Mouse (Mus musculus): ENCODE measurements around the gene Fndc9. TPM values are rescaled to one million over a fixed set of nuclear protein-coding genes. Genes with fewer than 3 reads are reported as not detected.

Fndc9 gene
- polyA plus RNA-seq, 1 experiment from 2014 or later: 0.35 TPM

DNA sequence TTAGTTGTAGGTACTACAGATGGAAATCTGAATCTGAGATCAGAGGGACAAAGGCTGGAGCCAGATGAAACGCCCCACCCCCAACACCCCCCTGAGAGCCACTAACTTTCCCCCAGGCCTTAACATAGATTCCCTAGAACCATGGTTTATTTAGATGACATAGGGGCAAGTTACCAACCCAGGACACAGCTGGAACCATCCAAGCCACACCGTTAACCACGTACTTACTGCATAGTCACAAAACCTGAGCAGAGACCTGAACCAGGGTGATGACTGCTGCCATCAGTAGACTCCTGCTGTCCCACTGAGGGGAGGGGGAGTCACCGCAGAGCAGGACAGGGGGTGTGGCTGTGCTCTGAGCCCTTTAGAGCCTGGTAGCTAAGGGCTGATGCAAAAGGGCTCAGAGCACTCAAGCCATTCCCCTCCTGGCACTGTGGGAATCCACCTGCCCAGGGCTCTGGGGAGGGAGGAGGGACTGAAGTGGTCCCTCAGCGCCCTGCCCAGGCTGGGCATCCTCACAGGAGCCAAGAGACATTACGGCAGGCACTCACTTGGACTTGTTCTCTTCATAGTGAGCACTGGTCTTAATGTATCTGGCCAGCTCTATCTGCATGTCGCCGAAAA is 36.8 kb downstream of the Fndc9 start:
- H3K27me3 ChIP-seq (ENCODE audit: control insufficient read depth, insufficient read depth, low read length): no peaks in the 10 kb centered on the region
- ATAC-seq (ENCODE audit: insufficient number of reproducible peaks, insufficient read depth, low FRiP score, low read depth): no peak
- no peak overlapping the region for H3K9ac ChIP-seq (replicated peaks; ENCODE audit: low read depth, low read length)
- 78% methylated on average over 8 of the region's 8 CpGs for WGBS
- H3K9me3 ChIP-seq (ENCODE audit: control insufficient read depth, low read depth, low read length): no peaks in the 10 kb centered on the region
- H3K4me1 ChIP-seq (ENCODE audit: control insufficient read depth, insufficient read depth, low read length): no peaks in the 10 kb centered on the region
- no peaks in the 10 kb centered on the region for H3K36me3 ChIP-seq (ENCODE audit: control insufficient read depth, insufficient read depth, low read length)
- H3K4me3 ChIP-seq (ENCODE audit: low read depth, low read length): no peak overlapping the region
- no peak overlapping the region for H3K4me2 ChIP-seq (replicated peaks; ENCODE audit: low read depth, low read length)
- no peak overlapping the region for H3K27ac ChIP-seq (ENCODE audit: low read length)

DNA sequence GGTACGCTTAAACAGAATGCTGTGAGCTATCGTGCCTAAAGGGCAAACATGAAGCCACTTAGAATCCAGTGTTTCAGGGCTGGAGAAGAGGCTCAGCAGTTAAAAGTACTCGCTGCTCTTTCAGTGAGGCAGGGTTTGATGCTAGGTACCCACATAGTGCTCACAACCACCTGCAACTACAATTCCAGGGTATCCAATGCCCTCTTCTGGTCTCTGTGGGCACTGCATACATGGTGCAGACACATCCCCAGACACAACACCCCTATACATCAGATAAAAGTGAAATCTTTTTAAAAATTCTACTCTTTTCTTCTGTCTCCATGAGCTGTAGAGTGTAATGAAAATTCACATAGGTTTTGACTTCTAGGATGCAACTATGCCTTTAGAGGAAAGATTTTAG is 38.6 kb downstream of the Fndc9 start:
- 98% methylated on average over 3 of the region's 3 CpGs for WGBS
- Histone ChIP-seq H3K4me3 (ENCODE audit: low read depth, low read length) (no peak overlapping the region), H3K36me3 (ENCODE audit: control insufficient read depth, insufficient read depth, low read length) (no peaks in the 10 kb centered on the region), H3K9ac (replicated peaks; ENCODE audit: low read depth, low read length) (no peak overlapping the region), H3K4me2 (replicated peaks; ENCODE audit: low read depth, low read length) (no peak overlapping the region), H3K4me1 (ENCODE audit: control insufficient read depth, insufficient read depth, low read length) (no peaks in the 10 kb centered on the region), H3K9me3 (ENCODE audit: control insufficient read depth, low read depth, low read length) (no peaks in the 10 kb centered on the region), H3K27me3 (ENCODE audit: control insufficient read depth, insufficient read depth, low read length) (no peaks in the 10 kb centered on the region), H3K27ac (ENCODE audit: low read length) (no peak overlapping the region)
- ATAC-seq (ENCODE audit: insufficient number of reproducible peaks, insufficient read depth, low FRiP score, low read depth): no peak

GRCm38 (mm10) chr11:46275302-46275701 is 40.0 kb downstream of the Fndc9 start:
- WGBS: 8% methylated on average over 6 of the region's 6 CpGs
- no peak overlapping the region for H3K27ac ChIP-seq (ENCODE audit: low read length)
- peak; percentile 82; the same call in 1 of the 2 replicates for ATAC-seq (ENCODE audit: insufficient number of reproducible peaks, insufficient read depth, low FRiP score, low read depth)
- H3K4me1 ChIP-seq (ENCODE audit: control insufficient read depth, insufficient read depth, low read length): no peaks in the 10 kb centered on the region
- H3K9me3 ChIP-seq (ENCODE audit: control insufficient read depth, low read depth, low read length): no peaks in the 10 kb centered on the region
- no peak overlapping the region for H3K9ac ChIP-seq (replicated peaks; ENCODE audit: low read depth, low read length)
- H3K4me2 ChIP-seq (replicated peaks; ENCODE audit: low read depth, low read length): no peak overlapping the region
- no peaks in the 10 kb centered on the region for H3K27me3 ChIP-seq (ENCODE audit: control insufficient read depth, insufficient read depth, low read length)
- no peak overlapping the region for H3K4me3 ChIP-seq (ENCODE audit: low read depth, low read length)
- no peaks in the 10 kb centered on the region for H3K36me3 ChIP-seq (ENCODE audit: control insufficient read depth, insufficient read depth, low read length)

GRCm38 (mm10) chr11:46276168-46276567 is 40.8 kb downstream of the Fndc9 start:
- Histone ChIP-seq H3K9ac (replicated peaks; ENCODE audit: low read depth, low read length) (no peak overlapping the region), H3K27me3 (ENCODE audit: control insufficient read depth, insufficient read depth, low read length) (no peaks in the 10 kb centered on the region), H3K36me3 (ENCODE audit: control insufficient read depth, insufficient read depth, low read length) (no peaks in the 10 kb centered on the region), H3K4me2 (replicated peaks; ENCODE audit: low read depth, low read length) (no peak overlapping the region), H3K27ac (ENCODE audit: low read length) (no peak overlapping the region), H3K4me1 (ENCODE audit: control insufficient read depth, insufficient read depth, low read length) (no peaks in the 10 kb centered on the region), H3K9me3 (ENCODE audit: control insufficient read depth, low read depth, low read length) (no peaks in the 10 kb centered on the region), H3K4me3 (ENCODE audit: low read depth, low read length) (no peak overlapping the region)
- no peak for ATAC-seq (ENCODE audit: insufficient number of reproducible peaks, insufficient read depth, low FRiP score, low read depth)
- 89% methylated on average over 8 of the region's 8 CpGs for WGBS

- WGBS: 50% methylated on average over 5 of the region's 5 CpGs
- no peak overlapping the region for H3K4me3 ChIP-seq (ENCODE audit: low read depth, low read length)
- no peak for ATAC-seq (ENCODE audit: insufficient number of reproducible peaks, insufficient read depth, low FRiP score, low read depth)
Measured at GRCm38 (mm10) chr11:46276778-46277177, 41.4 kb downstream of the Fndc9 start.

GRCm38 (mm10) chr11:46278140-46278539 is 42.8 kb downstream of the Fndc9 start:
- Histone ChIP-seq H3K4me2 (replicated peaks; ENCODE audit: low read depth, low read length) (no peak overlapping the region), H3K4me3 (ENCODE audit: low read depth, low read length) (no peak overlapping the region), H3K36me3 (ENCODE audit: control insufficient read depth, insufficient read depth, low read length) (no peaks in the 10 kb centered on the region), H3K9me3 (ENCODE audit: control insufficient read depth, low read depth, low read length) (no peaks in the 10 kb centered on the region), H3K4me1 (ENCODE audit: control insufficient read depth, insufficient read depth, low read length) (no peaks in the 10 kb centered on the region), H3K27ac (ENCODE audit: low read length) (no peak overlapping the region), H3K9ac (replicated peaks; ENCODE audit: low read depth, low read length) (no peak overlapping the region), H3K27me3 (ENCODE audit: control insufficient read depth, insufficient read depth, low read length) (no peaks in the 10 kb centered on the region)
- ATAC-seq (ENCODE audit: insufficient number of reproducible peaks, insufficient read depth, low FRiP score, low read depth): no peak
- WGBS: 74% methylated on average over 5 of the region's 5 CpGs

More at GRCm38 (mm10) chr11:46276778-46277177, 41.4 kb downstream of the Fndc9 start:
- no peak overlapping the region for H3K9ac ChIP-seq (replicated peaks; ENCODE audit: low read depth, low read length)
- no peaks in the 10 kb centered on the region for H3K27me3 ChIP-seq (ENCODE audit: control insufficient read depth, insufficient read depth, low read length)
- H3K4me1 ChIP-seq (ENCODE audit: control insufficient read depth, insufficient read depth, low read length): no peaks in the 10 kb centered on the region
- no peaks in the 10 kb centered on the region for H3K36me3 ChIP-seq (ENCODE audit: control insufficient read depth, insufficient read depth, low read length)
- H3K9me3 ChIP-seq (ENCODE audit: control insufficient read depth, low read depth, low read length): no peaks in the 10 kb centered on the region
- no peak overlapping the region for H3K4me2 ChIP-seq (replicated peaks; ENCODE audit: low read depth, low read length)
- no peak overlapping the region for H3K27ac ChIP-seq (ENCODE audit: low read length)

DNA sequence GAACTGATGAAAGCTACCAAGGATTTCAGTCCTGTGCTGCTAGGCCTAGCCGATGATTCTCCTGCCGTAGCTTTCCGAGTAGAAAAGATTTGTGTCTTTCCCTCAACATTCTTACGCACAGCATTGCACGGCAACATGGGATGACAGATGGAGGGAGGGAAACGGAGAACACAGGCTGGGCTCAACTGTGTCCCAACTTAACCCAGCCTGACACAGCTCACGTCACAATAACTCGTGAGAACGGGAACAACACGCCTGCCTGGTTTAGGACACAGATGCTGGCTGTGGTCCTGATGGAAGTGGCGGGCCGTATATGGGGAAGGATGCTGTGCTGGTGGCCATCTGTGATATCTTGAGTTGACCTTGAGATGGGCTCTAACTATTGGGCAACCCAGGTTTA is 43.4 kb downstream of the Fndc9 start:
- H3K4me3 ChIP-seq (ENCODE audit: low read depth, low read length): no peak overlapping the region
- ATAC-seq (ENCODE audit: insufficient number of reproducible peaks, insufficient read depth, low FRiP score, low read depth): no peak
- no peaks in the 10 kb centered on the region for H3K4me1 ChIP-seq (ENCODE audit: control insufficient read depth, insufficient read depth, low read length)
- no peaks in the 10 kb centered on the region for H3K36me3 ChIP-seq (ENCODE audit: control insufficient read depth, insufficient read depth, low read length)
- WGBS: 93% methylated on average over 12 of the region's 12 CpGs
- no peaks in the 10 kb centered on the region for H3K27me3 ChIP-seq (ENCODE audit: control insufficient read depth, insufficient read depth, low read length)
- H3K4me2 ChIP-seq (replicated peaks; ENCODE audit: low read depth, low read length): no peak overlapping the region
- no peak overlapping the region for H3K27ac ChIP-seq (ENCODE audit: low read length)
- H3K9me3 ChIP-seq (ENCODE audit: control insufficient read depth, low read depth, low read length): no peaks in the 10 kb centered on the region
- H3K9ac ChIP-seq (replicated peaks; ENCODE audit: low read depth, low read length): no peak overlapping the region

GRCm38 (mm10) chr11:46282612-46283011 is 47.3 kb downstream of the Fndc9 start:
- Histone ChIP-seq H3K27me3 (ENCODE audit: control insufficient read depth, insufficient read depth, low read length) (no peaks in the 10 kb centered on the region), H3K4me3 (ENCODE audit: low read depth, low read length) (no peak overlapping the region), H3K9ac (replicated peaks; ENCODE audit: low read depth, low read length) (no peak overlapping the region), H3K9me3 (ENCODE audit: control insufficient read depth, low read depth, low read length) (no peaks in the 10 kb centered on the region), H3K4me1 (ENCODE audit: control insufficient read depth, insufficient read depth, low read length) (no peaks in the 10 kb centered on the region), H3K27ac (ENCODE audit: low read length) (no peak overlapping the region), H3K36me3 (ENCODE audit: control insufficient read depth, insufficient read depth, low read length) (no peaks in the 10 kb centered on the region), H3K4me2 (replicated peaks; ENCODE audit: low read depth, low read length) (no peak overlapping the region)
- no peak for ATAC-seq (ENCODE audit: insufficient number of reproducible peaks, insufficient read depth, low FRiP score, low read depth)
- 83% methylated on average over 5 of the region's 5 CpGs for WGBS

DNA sequence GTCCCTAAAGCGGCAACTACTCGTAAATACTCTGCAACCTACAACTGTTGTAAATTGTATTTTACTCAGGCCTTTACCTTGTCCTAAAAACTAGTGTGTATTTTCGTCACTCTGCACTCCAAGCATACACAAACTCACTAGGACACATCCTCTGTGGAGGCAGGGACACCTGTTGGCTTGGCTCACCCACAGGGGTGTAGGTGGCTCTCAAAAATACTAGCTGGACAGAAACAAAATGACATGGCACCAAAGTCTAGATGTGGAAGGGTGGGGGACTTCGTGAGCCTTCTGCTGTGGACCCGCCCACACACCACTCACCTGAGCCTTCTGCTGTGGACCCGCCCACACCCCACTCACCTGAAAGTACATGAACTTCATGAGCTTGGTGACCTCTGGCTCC is 48.5 kb downstream of the Fndc9 start:
- H3K4me2 ChIP-seq (replicated peaks; ENCODE audit: low read depth, low read length): no peak overlapping the region
- no peak overlapping the region for H3K4me3 ChIP-seq (ENCODE audit: low read depth, low read length)
- no peak overlapping the region for H3K27ac ChIP-seq (ENCODE audit: low read length)
- 95% methylated on average over 6 of the region's 6 CpGs for WGBS
- ATAC-seq (ENCODE audit: insufficient number of reproducible peaks, insufficient read depth, low FRiP score, low read depth): no peak
- no peaks in the 10 kb centered on the region for H3K9me3 ChIP-seq (ENCODE audit: control insufficient read depth, low read depth, low read length)
- H3K4me1 ChIP-seq (ENCODE audit: control insufficient read depth, insufficient read depth, low read length): no peaks in the 10 kb centered on the region
- H3K9ac ChIP-seq (replicated peaks; ENCODE audit: low read depth, low read length): no peak overlapping the region
- no peaks in the 10 kb centered on the region for H3K27me3 ChIP-seq (ENCODE audit: control insufficient read depth, insufficient read depth, low read length)
- H3K36me3 ChIP-seq (ENCODE audit: control insufficient read depth, insufficient read depth, low read length): no peaks in the 10 kb centered on the region
